In genomic region chr6:34156841-34157748, GRCm38 (mm10) we compare ENCODE assay signal across 9 mouse cellular contexts. TPM values are rescaled to one million over a fixed set of nuclear protein-coding genes. Genes with fewer than 3 reads are reported as not detected.
DNase-seq lines count a peak whose midpoint lies in the region; ATAC-seq and TF ChIP-seq lines count a peak whose summit lies in the region.
"Had no signal": no experiment of that assay in that cellular context is flagged by ENCODE, and none has a peak within 500 bp of the region (broad histone marks: within the 10 kb centered on the region; RNA-seq: fewer than 3 reads in every experiment).

No protein-coding gene starts in this region.

- peaks cover 50% of the 10 kb centered on the region for H3K36me3 ChIP-seq in hindbrain, embryonic 12.5 days
- H3K36me3 ChIP-seq in hindbrain, postnatal 0 days (ENCODE audit: insufficient read depth, low read length) = peaks cover 33% of the 10 kb centered on the region
- H3K36me3 ChIP-seq in liver, embryonic 14.5 days (replicated peaks; ENCODE audit: control insufficient read depth, insufficient read depth, low read depth) = peaks cover 26% of the 10 kb centered on the region

- H3K27ac ChIP-seq in hindbrain, embryonic 12.5 days = peak overlapping the region; percentile 12; the same call in 1 of the 2 replicates
- H3K27ac ChIP-seq in hindbrain, postnatal 0 days = no peak overlapping the region
- H3K27ac ChIP-seq in liver, embryonic 14.5 days = peak overlapping the region; percentile 88

- TF ChIP-seq EP300 in liver, embryonic 14.5 days (IDR thresholded peaks at IDR 0.05; ENCODE audit: low read depth) = peak; percentile 78

- peaks cover 25% of the 10 kb centered on the region for H3K4me1 ChIP-seq in hindbrain, embryonic 12.5 days
- peaks cover 10% of the 10 kb centered on the region; the same call in 1 of the 2 replicates for H3K4me1 ChIP-seq in hindbrain, postnatal 0 days (ENCODE audit: insufficient read depth, low read length)
- H3K4me1 ChIP-seq in liver, embryonic 14.5 days (replicated peaks; ENCODE audit: control insufficient read depth in 2 of 2, insufficient read depth in 2 of 2, low read length in 1 of 2) = peaks cover 44 to 52% of the 10 kb centered on the region in 2 experiments

- H3K27me3 ChIP-seq in hindbrain, embryonic 12.5 days = no peaks in the 10 kb centered on the region
- no peaks in the 10 kb centered on the region for H3K27me3 ChIP-seq in hindbrain, postnatal 0 days (ENCODE audit: insufficient read depth, low read length)
- no peaks in the 10 kb centered on the region for H3K27me3 ChIP-seq in liver, embryonic 14.5 days (ENCODE audit: control insufficient read depth, insufficient read depth, low read length)

- no peak for TF ChIP-seq CTCF in hindbrain, postnatal 0 days (IDR thresholded peaks at IDR 0.05; ENCODE audit: low read depth)
- no peak for TF ChIP-seq CTCF in brain, embryonic 14.5 days (IDR thresholded peaks at IDR 0.05; ENCODE audit: borderline replicate concordance, extremely low read depth, insufficient read depth, insufficient read length)
- TF ChIP-seq CTCF in liver, embryonic 14.5 days (IDR thresholded peaks at IDR 0.05; ENCODE audit: low read depth) = no peak

- TF ChIP-seq POLR2A in brain, embryonic 14.5 days (IDR thresholded peaks at IDR 0.05; ENCODE audit: borderline replicate concordance, extremely low read depth, insufficient read depth, insufficient read length, poor library complexity, severe bottlenecking) = no peak

- no peak for DNase-seq in hindbrain, postnatal 0 days (ENCODE audit: low spot score)
- peak; percentile 20 for DNase-seq in 416B (ENCODE audit: low read depth)
- DNase-seq in brain, embryonic 14.5 days (ENCODE audit: low read depth) = peak; percentile 59
- DNase-seq in liver, embryonic 14.5 days (ENCODE audit: low read depth in 3 of 3, low spot score in 3 of 3) = peak; percentile 76 to 89 (median 81)
- no peak for DNase-seq in gastrocnemius, postnatal 14 days
- no peak for DNase-seq in layer of hippocampus, adult 9-10 months (ENCODE audit: low spot score)
- DNase-seq: adrenal gland, postnatal 14 days had no signal

- H3K4me3 ChIP-seq in hindbrain, embryonic 12.5 days = no peak overlapping the region
- H3K4me3 ChIP-seq in hindbrain, postnatal 0 days (ENCODE audit: low read length) = no peak overlapping the region
- H3K4me3 ChIP-seq in liver, embryonic 14.5 days (ENCODE audit: insufficient read depth in 1 of 2, low read depth in 2 of 2, low read length in 2 of 2) = peak overlapping the region; percentile 4 to 22; a peak in 2 of 4 replicates

- intact Hi-C loops in gastrocnemius, postnatal 14 days (cut with DNase I; ENCODE audit: low total_unique reads) = no loop called here

- H3K9ac ChIP-seq in hindbrain, embryonic 12.5 days = no peak overlapping the region
- no peak overlapping the region for H3K9ac ChIP-seq in hindbrain, postnatal 0 days (replicated peaks; ENCODE audit: low read length)
- peak overlapping the region; percentile 57 for H3K9ac ChIP-seq in liver, embryonic 14.5 days (replicated peaks)

- WGBS in hindbrain, embryonic 12.5 days = 82% methylated on average over 14 of the region's 14 CpGs
- 80% methylated on average over 14 of the region's 14 CpGs for whole genome bisulfite sequencing in hindbrain, postnatal 0 days
- WGBS in liver, embryonic 14.5 days (ENCODE audit: insufficient replicate concordance) = 35% methylated on average over 14 of the region's 14 CpGs

- no peak for ATAC-seq in hindbrain, embryonic 12.5 days (ENCODE audit: low FRiP score)
- ATAC-seq in hindbrain, postnatal 0 days = no peak
- peak; percentile 91 for ATAC-seq in liver, embryonic 14.5 days (ENCODE audit: insufficient read depth)
- ATAC-seq: intestine, embryonic 16.5 days had no signal

- H3K4me2 ChIP-seq in hindbrain, embryonic 12.5 days (replicated peaks) = no peak overlapping the region
- no peak overlapping the region for H3K4me2 ChIP-seq in hindbrain, postnatal 0 days (ENCODE audit: low read depth, low read length)
- peak overlapping the region; percentile 61 for H3K4me2 ChIP-seq in liver, embryonic 14.5 days (ENCODE audit: low read depth)

- H3K9me3 ChIP-seq in hindbrain, embryonic 12.5 days (replicated peaks) = no peaks in the 10 kb centered on the region
- H3K9me3 ChIP-seq in hindbrain, postnatal 0 days (ENCODE audit: low read length) = no peaks in the 10 kb centered on the region
- no peaks in the 10 kb centered on the region for H3K9me3 ChIP-seq in liver, embryonic 14.5 days (ENCODE audit: control insufficient read depth, low read length)

RNA-seq across cellular contexts. Expression of gene Slc35b4, which starts 19.8 kb away (rescaled TPM):
- polyA plus RNA-seq in hindbrain, embryonic 12.5 days (2016; fragmentation: Nextera tagmentation; extraction: Ambion mirVana) = 42.9 and 44.6 TPM in 2 replicates
- total RNA-seq in hindbrain, postnatal 0 days (2014; rRNA removed) = 30.4 TPM in 2 replicates
- polyA plus RNA-seq in hindbrain, postnatal 0 days (2015; fragmentation: Nextera tagmentation; extraction: Ambion mirVana) = 26.0 and 28.7 TPM in 2 replicates
- 39.9 and 40.8 TPM in 2 replicates for polyA plus RNA-seq in brain, embryonic 14.5 days (2012; rRNA removed)
- polyA plus RNA-seq in liver, embryonic 14.5 days (2012; rRNA removed) = 7.8 and 8.4 TPM in 2 replicates
- polyA plus RNA-seq in liver, embryonic 14.5 days (2014; fragmentation: Nextera tagmentation; extraction: Ambion mirVana) = 17.0 and 20.6 TPM in 2 replicates
- 10 to 100 TPM in 1 of 2 experiments, 1 to 10 TPM in 1; 7.0 to 10.6 TPM for total RNA-seq in gastrocnemius, postnatal 14 days (2021)

Comparison
In these comparisons a context has a peak if more than half of its experiments do, and no peak if none do; other contexts are left out.
1. H3K4me3 ChIP-seq: peak in liver, embryonic 14.5 days (2 of 2); none in hindbrain, embryonic 12.5 days (single experiment) and hindbrain, postnatal 0 days (single experiment).
2. DNase-seq: peak in 416B (single experiment), brain, embryonic 14.5 days (single experiment) and liver, embryonic 14.5 days (3 of 3); none in hindbrain, postnatal 0 days (single experiment), gastrocnemius, postnatal 14 days (single experiment) and layer of hippocampus, adult 9-10 months (single experiment).